Mouse (Mus musculus): ENCODE measurements around the gene Atp11c.

GRCm38 (mm10) chrX:60381711-60382110 is 210.8 kb downstream of the Atp11c start:
- no peak for TF ChIP-seq CTCF (IDR thresholded peaks at IDR 0.05; ENCODE audit: low read depth, low read length)
- TF ChIP-seq POLR2AphosphoS5 (IDR thresholded peaks at IDR 0.05; ENCODE audit: insufficient replicate concordance, low read depth, low read length) = no peak
- no peak for TF ChIP-seq GATA1 (IDR thresholded peaks at IDR 0.05; ENCODE audit: borderline replicate concordance, low read length)
- no peak for TF ChIP-seq TAL1 (conservative IDR thresholded peaks at IDR 0.05; ENCODE audit: low read depth, low read length)
